Mouse (Mus musculus): ENCODE data around the gene Wbp2.

The Wbp2 gene

GRCm38 (mm10) chr11:116061641-116062415 is 25.0 kb downstream of the Wbp2 start:
- no peak for DNase-seq

- no peak for DNase-seq
Measured at GRCm38 (mm10) chr11:116060596-116060995, 26.2 kb downstream of the Wbp2 start.

GRCm38 (mm10) chr11:116059691-116060025 is 27.1 kb downstream of the Wbp2 start:
- no peak for DNase-seq

GRCm38 (mm10) chr11:116058868-116059690 is 27.7 kb downstream of the Wbp2 start:
- DNase-seq: no peak

DNA sequence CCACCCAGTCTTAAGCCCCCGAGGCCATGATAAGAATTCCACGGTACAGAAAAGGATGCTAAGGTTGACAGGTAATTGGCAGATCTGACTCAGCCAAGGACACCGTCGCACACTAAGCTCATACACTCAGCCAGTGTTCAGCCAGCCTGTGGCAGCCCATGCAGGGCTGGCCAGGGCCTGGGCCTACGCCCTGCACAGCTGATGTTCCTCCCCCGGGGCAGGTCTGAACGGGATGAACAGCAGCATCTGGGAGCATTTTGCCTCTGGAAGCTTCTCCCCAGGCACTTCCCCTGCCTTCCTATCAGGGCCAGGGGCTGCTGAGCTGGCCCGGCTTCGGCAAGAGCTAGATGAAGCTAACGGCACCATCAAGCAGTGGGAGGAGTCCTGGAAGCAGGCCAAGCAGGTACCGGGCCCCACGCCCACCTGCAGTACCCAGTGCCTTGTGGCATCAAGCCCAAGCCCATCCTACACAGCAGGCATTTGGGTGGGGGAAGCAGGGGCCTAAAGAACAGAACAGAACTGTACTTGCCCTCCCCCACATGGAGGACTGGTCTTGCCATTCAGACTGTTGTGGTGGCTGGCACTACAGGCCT is 28.7 kb downstream of the Wbp2 start:
- DNase-seq: no peak

DNA sequence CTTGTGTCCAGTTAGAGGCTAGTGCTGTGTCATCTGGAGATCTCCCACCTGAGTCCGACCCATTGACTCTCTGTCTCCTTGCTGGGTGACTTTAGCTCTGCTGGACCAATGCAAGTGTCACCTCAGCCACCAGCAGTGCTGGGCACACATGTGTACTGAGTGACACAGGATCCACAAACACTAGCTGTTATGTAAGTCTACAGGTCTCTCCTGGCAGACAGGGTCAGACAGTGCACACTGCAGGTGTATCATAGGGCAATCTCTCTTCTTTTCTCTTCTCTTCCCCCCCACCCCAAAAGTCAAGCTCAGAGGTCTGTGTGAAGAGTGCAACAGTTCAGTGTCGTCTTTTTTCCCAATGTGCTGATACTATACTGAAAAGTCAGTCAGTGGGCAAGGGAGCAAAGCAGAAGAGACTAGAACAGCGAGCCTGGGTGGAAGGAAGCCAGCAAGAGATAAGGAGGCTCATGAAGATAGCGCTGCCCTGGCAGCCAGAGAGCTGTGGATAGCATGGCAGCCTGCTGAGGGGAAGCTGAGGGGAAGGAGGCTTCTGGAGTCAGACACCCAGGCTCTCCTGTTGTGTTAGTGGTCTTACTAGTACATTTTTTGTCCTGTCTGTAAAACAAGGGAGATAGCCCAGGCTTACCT is 29.4 kb downstream of the Wbp2 start:
- no peak for DNase-seq

DNA sequence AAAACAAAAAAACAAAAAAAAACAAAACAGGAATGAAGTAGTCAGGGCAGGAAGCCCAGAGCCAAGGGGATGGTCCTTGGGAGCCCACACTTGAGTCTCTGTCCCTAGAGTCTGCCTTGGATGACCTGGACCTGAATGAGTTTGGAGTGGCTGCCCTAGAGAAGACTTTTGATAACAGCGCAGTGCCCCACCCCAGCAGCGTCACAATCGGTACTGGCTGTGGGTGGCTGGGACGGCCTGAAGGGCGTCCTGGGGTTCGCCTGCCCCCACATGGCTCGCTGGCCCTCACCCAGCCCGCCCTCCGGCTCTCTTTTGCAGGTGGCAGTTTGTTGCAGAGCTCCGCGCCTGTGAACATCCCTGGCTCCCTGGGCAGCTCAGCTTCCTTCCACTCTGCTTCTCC is 30.9 kb downstream of the Wbp2 start:
- DNase-seq: no peak

DNA sequence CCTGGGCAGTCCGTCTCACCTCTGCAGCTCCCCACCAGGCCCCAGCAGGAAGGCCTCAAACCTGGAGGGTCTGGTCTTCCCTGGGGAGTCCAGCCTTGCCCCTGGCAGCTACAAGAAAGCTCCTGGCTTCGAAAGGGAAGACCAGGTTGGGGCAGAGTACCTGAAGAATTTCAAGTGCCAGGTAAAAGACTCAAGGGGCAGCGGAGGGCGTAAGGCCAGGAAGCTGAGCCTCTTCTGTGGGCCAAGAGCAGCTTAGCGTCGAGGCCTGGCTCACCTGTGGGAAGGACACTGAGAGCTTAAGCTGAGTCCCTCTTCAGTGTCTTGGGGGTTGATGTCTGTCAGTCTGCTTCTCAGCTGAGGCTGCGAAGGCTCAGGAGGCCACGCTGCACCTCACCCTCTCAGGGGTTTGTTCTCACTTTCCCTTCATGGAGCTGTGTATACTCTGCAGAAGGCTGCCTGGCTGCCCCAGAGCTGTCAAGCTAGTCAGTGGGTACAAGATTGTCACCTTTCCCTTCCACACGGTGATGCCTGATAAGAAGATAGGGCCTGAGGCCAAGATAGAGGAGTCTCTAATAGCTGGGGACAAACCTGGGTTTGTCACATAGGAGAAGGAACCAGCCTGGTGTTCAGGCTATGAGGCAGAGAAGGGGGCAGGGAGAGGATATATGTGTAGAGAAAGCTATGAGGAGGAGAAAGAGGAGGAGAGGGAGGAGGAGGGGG is 33.1 kb downstream of the Wbp2 start:
- DNase-seq: no peak

DNA sequence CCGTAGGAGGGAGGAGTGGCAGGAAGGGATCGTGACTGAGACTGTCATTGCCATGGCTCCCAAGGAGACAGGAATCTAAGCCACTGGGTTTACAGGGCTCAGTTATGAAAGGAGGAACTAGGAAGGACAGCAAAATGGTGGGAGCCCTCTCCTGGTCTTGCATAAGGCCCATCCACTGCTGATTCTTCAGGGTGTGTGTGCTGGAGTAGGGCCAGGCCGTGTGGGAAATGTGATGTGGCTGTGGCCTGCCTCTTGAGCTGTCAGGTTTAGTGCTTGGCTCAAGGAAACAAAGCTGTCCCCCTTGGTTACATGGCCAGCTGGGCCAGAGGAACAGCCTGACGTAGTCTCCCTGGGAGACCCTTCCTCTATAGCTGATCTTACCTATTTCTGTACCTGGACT is 36.6 kb downstream of the Wbp2 start:
- no peak for DNase-seq

- DNase-seq: no peak
Measured at GRCm38 (mm10) chr11:116049610-116050009, 37.2 kb downstream of the Wbp2 start.

DNA sequence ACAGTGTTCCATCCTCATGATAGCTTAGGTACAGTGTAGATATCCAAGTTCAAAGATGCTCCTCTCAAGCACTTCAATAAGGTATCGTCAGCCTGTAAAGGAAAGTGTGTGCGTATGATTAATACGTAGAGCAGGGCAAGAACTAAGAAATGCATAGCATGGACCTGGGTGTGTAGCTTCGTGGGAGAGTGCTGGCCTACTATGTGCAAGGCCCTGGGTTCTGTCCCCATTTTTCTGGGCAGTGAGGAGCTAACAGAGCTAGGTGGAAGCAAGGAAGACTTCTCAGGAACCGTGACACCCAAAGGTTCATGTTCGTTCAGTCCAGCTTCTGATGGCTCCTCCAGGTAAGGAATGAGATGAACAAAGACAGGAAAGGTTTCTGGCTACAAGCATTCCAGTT is 41.6 kb downstream of the Wbp2 start:
- DNase-seq: no peak

GRCm38 (mm10) chr11:116043286-116043685 is 43.5 kb downstream of the Wbp2 start:
- DNase-seq: no peak

GRCm38 (mm10) chr11:116042372-116043138 is 44.2 kb downstream of the Wbp2 start:
- DNase-seq: no peak

GRCm38 (mm10) chr11:116041833-116042232 is 45.0 kb downstream of the Wbp2 start:
- no peak for DNase-seq

- no peak for DNase-seq
Measured at GRCm38 (mm10) chr11:116040593-116040992, 46.2 kb downstream of the Wbp2 start.

GRCm38 (mm10) chr11:116037826-116038225 is 49.0 kb downstream of the Wbp2 start:
- no peak for DNase-seq

DNA sequence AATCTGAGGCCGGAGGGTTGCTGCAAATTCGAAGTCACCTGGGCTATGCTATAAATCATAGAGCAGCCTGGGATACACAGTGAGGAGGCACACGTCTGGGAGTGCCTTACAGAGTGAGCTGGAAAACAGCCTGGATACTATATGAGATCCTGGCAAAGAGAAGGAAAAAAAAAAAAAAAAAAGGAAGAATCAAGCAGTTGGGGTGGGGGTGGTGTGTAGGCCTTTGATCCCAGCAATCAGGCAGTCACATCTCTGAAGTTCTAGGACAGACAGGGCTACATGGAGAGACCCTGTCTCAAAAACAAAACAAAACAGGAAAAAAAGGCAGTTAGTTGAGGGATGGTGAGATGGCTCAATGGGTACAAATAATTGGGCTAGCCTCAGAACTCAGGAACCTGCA is 50.1 kb downstream of the Wbp2 start:
- no peak for DNase-seq

GRCm38 (mm10) chr11:116034584-116034983 is 52.2 kb downstream of the Wbp2 start:
- DNase-seq: no peak

GRCm38 (mm10) chr11:116030898-116031845 is 55.6 kb downstream of the Wbp2 start:
- DNase-seq: no peak

GRCm38 (mm10) chr11:116030088-116030897 is 56.5 kb downstream of the Wbp2 start, which contains the start of gene Unk:
Gene Unk (plus strand): TSS chr11:116030322.
- DNase-seq: peak; percentile 99
